Mouse (Mus musculus) cerebellum, adult (tissue): ENCODE data around the gene BC003965.

Experiments used
- ATAC-seq: cut with Nextera tagmentation; 2 replicates; pipeline ENCODE4 v1.9.2; 2017; ENCODE audit warnings: mild to moderate bottlenecking, moderate library complexity, mixed read lengths; ENCODE audit not compliant: insufficient number of reproducible peaks, low FRiP score, low TSS enrichment

BC003965 gene

DNA sequence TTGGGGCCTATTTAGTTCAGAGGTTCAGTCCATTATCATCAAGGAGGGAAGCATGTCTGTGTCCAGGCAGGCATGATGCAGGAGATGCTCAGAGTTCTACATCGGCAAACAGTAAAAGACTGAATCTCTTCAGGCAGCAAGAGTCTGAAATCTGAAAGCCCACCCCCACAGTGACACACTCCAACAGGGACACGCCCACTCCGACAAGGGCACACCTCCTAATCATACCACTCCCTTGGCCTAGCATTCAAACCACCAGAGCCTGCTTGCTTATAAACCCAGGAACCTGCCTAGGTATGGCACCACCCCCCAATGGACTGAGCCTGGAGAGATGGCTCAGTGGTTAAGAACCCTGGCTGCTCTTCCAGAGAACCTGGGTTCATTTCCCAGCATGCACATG, 31.1 kb downstream of the BC003965 start:
- ATAC-seq = no peak

DNA sequence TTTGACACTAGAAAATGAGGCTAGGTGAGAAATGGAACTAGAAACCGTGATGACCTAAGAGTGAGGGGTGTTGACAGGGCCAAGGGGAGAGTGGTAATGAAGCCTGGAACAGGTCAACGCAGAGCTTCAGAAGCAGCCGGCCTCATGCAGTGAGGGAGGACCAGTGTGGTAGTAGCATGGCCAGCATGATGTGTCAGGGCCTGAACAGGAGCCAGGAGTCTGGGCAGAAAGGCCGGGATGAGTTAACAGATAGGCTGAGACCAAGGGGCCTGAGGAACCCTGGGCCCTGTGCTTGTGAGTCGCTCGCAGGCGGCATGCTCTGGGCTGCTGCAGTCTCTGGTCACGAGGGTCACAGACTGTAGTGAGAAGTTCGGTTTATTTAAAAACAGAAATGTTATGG, 34.6 kb downstream of the BC003965 start:
- no peak for ATAC-seq

DNA sequence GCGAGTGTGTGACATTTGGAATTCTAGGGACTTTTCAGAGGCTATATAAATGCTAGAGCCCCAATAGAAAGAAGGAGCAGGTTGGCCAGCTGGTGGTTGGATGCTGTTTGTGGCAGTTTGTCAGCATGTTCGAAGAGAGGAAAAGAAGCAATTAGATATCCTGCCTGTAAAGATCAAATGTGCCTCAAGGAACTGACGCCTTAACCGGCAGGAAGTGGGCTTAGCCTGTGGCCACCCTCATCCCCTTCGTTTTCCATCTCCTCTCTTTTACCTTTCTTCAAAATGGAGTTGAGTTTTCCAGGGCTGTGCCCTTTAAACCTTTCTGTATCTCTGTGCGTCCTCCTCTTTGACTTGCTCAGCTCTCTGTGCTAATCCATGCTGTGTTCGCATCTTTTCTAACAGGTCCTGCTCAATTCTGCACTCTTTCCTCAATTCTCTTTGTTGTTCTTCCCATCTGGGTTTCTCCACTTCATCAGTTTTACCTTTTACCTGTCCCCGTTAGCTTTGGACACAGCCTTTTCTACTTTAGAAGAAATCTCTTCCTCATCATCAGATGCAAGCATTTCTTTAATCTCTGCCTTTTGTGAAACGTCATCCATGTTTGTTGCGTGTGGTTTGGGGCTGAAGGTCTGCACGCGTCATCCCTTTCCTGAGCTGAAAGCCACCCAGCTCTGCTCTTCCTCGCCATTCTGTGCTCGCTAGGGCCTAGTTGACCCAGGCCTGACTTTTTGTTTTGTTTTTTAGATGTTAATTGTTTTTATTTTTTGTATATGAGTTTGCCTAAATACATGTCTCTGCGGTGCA, 35.3 kb downstream of the BC003965 start:
- no peak for ATAC-seq

DNA sequence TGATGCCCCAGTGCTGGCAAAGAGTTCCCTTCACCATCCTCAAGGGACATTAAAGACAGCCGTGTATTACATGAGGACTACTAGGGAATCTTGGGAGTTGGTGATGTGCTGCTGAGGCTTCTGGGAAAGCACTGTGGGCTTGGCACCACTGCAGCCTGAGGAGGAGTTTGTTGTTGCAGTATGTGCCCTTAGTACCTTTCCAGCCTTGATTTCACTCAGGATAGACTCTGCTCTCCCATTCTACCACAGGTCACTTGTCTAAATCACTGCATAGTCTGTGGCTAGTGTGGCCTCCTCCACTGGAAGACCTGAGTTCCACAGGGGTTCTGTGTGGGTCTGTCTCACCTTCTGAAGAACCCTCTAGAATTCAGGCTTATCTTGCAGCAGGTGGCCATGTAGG, 36.4 kb downstream of the BC003965 start:
- ATAC-seq = no peak

DNA sequence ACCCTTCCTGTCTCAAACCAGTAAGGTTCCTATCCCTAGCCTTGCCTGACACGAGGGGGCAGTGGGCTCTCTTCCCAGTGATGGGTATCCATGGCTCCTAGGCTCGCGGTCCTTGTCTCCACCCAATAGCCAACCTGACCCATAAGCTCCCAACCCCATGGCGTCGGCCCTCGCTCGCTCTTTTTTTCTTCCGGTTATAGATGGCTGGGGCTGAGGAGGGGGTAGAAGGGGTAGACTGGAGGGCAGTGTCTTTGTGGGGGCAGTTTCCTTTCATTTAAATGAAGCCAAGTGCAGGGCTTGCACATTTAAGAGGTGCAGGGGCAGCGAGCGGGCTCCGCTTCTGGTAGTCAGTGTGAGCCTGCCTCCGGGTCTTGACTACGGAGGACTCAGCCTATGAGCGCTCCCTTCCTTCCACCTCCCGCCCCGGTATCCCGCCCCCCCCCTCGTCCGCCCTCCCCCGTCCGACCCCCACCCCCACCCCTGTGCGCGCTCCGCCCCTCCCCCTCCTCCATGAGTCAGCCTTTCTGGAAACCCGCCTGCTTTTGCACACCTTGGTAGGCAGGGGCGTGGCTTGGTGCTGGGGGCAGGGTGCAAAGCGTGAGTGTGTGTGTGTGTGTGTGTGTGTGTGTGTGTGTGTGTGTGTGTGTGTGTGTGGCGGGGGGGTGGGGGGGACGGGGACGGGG, 37.6 kb downstream of the BC003965 start:
- ATAC-seq = peak; percentile 54; the same call in 1 of the 2 replicates

DNA sequence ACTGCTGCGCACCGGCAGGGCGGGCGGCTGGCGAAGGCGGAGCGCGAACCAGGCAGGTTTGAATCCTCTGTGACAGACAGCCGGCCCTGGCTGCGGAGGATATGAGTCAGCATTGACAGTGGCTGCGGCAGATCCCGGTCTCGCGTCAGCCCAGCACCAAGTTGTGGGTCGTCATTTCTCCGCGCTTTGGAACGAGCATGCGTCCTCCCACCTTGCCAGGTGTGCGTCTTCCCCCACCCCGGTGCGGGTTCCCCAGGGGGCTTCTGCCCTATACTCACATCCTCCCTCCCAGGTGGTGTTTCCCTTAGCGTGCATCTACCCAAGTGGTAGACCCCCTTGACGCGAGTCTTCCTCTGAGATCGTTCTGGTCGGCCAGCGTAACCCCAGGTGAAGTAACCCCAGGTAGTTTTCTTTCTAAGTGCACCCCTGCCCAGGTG, 38.2 kb downstream of the BC003965 start:
- ATAC-seq = peak; percentile 86

DNA sequence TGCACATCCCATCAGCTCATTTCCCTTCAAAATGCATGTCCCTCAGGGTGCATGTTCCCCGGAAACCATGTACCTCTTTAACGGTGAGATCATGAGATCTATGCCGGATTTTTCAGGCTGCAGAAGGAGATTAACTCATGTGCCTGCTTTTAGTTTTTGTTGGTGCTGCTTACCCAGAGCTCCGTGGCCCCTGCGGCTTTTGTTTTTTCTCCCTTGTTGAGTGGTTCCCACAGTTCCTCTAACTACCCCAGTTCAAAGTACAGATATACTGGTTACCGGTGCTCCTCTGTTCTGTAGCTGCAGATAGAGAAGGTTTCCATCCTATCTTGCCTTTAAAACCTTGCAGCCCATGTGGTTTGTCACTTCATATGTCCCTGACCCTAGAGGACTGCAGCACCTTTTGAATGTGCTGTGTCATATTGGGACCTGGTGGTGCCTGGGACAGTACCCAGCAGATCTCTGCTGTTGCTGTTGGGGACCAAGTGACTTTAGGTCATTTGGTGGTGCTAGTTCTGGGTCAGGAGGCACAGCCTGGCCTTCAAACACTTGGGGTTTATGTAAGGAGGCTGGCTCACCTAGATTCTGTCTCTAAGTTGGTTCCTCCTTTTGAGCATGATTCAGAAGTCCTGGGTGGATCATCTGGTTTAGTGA, 38.7 kb downstream of the BC003965 start:
- ATAC-seq = no peak

DNA sequence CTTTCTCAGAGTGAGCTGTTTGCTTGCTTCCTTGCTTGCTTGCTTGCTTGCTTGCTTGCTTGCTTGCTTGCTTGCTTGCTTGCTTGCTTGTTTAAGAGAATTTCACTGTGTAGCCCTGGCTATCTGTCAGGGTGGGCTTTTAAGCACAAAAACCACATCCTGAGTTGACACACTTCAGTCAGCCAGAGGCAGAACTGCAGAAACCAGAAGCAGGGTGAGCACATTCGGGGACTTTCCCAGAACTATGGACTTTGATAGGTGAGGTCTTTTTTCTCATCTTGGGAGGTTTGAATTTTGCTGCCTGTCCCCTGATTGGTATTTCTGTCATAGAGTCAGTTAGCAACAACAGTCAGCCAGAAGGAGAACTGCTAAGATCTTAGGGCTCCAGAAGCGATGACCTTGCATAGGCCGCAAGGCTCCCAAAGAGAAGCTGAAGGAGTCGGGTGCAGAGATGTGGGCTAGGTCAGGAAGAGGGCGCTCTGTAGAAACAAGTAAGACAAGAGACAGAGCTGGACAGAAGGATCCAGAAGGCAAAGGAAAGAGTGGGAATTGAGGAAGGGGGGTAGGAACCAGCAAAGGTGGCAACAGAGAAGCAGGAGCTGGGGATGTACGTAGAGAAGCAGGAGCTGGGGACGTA, 40.4 kb downstream of the BC003965 start:
- ATAC-seq = no peak

DNA sequence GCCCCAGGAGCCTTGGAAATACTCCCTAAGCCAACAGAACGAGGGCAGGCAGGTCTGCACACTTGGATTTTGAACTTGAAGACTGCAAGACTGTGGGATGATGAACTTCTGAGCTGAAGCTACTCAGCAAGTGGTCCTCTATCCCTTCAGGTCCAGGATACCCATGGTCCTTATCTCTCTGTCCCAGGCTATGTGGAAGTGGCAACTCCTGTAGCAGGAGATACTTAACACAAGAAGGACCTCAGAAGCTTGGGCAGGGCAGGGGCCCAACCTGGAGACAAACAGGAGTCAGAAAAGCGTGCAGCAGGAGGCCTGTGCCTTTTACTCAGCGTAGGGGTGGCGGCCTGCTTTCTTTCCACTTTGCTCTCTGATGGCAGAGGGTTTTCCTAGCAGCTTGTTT, 41.3 kb downstream of the BC003965 start:
- no peak for ATAC-seq

DNA sequence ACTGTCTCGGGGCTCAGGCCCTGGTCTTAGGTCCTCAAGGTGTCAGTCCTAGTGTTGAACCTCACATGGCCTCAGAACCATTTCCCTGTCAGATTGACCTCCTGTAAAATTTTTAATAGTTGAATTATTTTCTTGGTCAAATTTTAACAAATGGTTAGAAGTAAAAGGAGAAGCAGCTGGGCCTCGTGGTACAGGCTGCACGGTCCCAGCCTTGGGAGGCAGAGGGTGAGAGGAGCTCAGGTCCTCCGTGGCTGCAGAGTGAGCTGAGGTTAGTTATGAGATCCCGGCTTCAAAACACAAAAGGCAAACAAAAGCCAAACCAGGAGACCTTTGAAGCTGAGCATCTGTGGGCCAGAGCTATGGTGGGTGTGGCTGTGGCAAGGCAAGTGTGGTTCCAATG, 43.6 kb downstream of the BC003965 start:
- no peak for ATAC-seq

DNA sequence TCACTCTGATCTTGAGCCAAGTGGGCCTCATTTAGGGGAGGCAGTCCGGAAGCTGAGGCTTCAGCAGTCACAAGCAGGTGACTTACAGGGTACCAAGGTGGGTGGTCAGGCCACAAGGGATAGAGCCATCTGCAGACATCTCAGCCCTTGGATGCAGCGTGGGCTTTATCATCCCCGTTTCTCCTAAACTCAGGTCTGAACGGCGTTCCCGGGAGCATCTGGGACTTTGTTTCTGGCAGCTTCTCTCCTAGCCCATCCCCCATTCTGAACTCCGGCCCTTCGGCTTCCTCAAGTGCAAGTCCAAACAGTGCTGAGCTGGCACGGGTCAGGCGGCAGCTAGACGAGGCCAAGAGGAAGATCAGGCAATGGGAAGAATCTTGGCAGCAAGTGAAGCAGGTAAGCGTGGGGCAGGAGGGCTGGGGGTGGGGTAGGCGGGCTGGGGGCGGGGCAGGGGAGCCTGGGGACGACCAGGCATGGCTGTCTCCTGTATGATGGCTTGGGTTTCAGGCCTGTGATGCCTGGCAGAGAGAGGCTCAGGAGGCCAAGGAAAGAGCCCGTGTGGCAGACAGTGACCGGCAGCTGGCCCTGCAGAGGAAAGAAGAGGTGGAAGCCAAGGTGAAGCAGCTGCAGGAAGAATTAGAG, 45.8 kb downstream of the BC003965 start:
- peak; percentile 78; the same call in 1 of the 2 replicates for ATAC-seq

DNA sequence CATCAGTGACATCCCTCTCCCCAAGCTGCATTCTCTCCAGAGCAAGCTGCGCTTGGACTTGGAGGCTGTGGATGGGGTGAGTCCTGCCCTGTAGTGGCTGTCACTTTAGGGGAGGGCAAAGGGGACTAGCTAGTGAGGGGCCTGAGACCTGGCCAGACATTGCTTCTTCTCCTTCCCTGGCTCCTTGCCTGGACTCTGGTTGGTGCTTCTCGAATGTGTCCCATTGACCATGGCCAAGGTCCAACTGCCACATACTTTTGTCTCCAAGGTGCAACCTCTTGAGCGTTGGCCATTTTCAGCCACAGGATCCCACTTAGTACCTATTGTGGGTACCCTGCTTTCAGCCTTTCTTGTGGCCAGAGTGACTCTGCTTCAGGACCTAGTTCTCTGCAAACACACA, 46.3 kb downstream of the BC003965 start:
- no peak for ATAC-seq

DNA sequence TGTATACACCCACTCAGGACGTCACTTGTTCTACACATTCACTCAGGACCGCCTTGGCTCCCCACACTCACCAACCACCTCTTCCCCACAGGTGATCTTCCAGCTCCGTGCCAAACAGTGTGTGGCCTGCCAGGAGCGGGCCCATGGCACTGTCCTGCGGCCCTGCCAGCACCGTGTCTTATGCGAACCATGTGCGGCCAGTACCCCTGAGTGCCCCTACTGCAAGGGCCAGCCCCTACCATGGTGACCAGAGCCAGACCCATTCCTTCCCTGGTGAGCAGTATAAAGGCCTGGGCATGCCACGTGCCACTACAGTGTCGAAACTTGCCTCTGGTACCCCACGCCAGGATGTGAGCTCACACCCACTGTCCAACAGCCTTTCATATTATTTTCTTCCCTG, 47.3 kb downstream of the BC003965 start:
- ATAC-seq = peak; percentile 84; the same call in 1 of the 2 replicates

DNA sequence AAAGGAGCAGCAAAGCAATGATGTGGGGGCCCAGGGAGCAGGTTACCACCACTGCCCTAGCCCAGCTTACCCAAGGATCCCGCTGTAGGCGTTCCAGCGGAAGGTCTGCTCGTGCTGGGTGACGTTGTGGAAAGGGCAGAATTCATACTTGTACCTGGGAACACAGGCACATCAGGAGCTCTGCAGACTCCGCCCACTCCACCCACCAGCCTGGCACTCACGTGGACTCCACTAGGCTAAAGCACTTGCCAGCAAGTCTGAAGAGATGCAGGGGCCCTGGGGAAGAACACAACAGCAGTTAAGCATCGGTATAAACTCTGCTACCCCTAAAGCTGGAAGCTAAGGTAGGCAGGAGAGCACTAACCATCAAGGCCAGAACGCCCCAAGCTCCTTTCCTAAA, 51.3 kb downstream of the BC003965 start:
- ATAC-seq = no peak
